Mouse (Mus musculus) urinary bladder, adult 2 months (tissue): ENCODE data around the gene Bri3bp. TPM values are rescaled to one million over a fixed set of nuclear protein-coding genes. Genes with fewer than 3 reads are reported as not detected.
A peak's percentile ranks its signal among the peaks of the same experiment; 100 is the strongest.
"Not testable (repeated sequence)": the region's sequence is repeated elsewhere in the genome, so short reads cannot be mapped to it uniquely, and the experiment has no call there.

ENCODE experiments used
- DNase-seq: peaks from one replicate; pipeline ENCODE4 v3.0.0; 2022; ENCODE audit warnings: low spot score
- polyA plus RNA-seq: library from polyadenylated mRNA; depleted of rRNA; stranded (reverse); fragments of >200 nt; gene quantifications from 2 replicates; pipeline ENCODE4 v1.2.3, GENCODE M21; 2012

Gene Bri3bp
- polyA plus RNA-seq, 1 experiment = 3.5 TPM

- no peak for DNase-seq
These were observed 31.8 kb upstream of the Bri3bp start for GRCm38 (mm10) chr5:125409348-125410090.

DNA sequence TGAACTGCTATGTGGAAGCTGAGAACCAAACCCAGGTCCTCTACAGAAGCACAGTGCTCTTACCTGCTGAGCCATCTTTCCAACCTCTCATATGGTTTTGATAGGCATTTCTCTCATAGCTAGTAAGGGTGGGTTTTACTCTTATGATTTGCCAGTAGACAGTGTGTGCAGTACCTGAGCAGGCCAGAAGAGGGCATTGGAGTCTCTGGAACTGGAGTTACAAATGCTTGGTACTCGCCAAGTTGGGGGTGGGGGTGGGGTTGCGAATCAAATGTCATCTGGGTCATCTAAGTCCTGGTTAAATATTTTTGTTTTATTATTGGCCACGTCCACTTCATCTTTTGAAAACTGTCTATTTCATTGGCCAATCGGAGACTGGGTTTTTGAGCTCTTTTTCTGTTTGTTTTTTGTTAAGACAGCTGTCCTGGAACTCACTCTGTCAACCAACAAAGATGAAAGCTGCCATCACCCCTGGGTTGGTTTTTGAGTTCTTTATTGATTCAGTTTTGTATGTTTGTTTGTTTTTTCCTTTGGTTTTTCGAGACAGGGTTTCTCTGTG is 29.3 kb upstream of the Bri3bp start:
- no peak for DNase-seq

GRCm38 (mm10) chr5:125412536-125412935 is 28.8 kb upstream of the Bri3bp start:
- DNase-seq = not testable (repeated sequence)

DNA sequence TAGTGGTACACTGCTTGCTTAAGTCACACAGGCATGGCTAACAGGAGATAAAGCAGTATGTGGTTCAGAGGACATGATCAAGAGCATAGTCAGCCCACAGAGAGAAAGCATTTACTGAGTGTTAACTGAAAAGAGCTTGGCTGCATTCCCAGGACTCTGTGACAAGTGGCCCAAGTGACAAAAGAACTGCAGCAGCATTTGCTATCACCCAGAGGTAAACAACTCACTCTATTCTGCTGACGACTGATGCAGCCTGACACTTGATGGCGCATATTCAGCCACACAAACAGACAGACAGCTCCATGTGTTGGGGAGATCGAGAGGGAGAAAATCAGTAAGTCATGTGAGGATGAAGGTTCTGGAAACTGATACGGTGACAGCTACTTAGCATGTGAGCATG is 27.6 kb upstream of the Bri3bp start:
- DNase-seq = no peak

DNA sequence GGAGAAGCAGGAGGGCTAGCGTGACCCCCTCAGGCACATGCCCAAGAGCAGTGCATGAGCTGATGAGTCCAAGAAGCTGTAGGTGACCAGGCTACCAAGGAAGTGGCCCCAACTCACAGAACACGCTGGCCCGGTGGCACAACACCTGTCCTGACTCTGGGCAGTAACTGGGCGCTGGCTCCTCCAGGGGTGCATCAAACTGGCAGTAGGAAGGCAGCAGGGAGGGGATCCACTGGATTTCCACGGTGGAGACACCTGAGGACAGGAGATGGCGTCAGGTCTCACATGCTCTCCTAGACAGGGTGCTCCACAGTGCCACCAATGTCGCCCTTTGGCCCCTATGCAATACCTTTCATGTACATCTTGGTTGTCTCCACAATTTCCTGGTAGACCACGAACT is 25.2 kb upstream of the Bri3bp start:
- DNase-seq = no peak

- DNase-seq = no peak
These were observed 22.7 kb upstream of the Bri3bp start for GRCm38 (mm10) chr5:125418636-125419035.

DNA sequence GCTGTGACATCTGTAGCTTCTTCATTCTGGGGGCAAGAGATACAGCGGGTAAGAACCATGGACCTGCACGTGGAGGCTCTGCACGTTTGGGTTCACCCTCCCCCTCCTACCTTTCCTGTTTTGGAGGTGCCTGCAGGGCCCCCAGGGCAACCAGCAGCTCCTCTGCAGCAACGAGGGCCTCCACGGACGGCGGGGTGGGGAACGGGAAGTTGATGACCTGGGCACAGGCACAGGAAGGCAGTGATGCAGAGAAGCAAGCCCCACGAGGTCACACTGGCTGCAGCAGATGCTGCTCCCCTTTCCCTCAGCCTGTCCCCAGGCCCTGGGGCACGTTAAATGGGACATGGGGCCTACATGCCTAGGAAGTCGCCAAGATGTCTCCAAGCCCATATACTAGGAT is 22.2 kb upstream of the Bri3bp start:
- DNase-seq = no peak

- DNase-seq = no peak
These were observed 15.6 kb upstream of the Bri3bp start for GRCm38 (mm10) chr5:125425698-125426276.

DNA sequence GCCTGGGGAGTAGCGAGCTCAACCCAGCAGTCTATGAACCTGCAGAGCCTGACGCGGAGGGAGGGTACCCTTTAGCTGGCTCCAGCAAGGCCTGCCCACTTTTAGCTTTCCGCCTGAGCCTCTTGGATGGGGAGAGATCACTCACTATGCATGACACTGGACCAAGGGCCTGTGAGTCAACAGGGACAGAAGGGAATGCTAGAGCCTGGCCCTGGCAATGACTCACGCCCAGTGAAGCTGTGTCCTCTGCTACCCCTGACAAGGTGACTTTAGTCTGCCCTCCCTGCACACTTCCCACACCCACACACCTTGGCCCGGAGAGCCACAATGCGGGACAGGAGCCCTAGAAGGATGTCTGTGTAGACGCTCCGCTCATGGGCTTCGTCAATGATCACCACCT is 15.0 kb upstream of the Bri3bp start:
- no peak for DNase-seq

- not testable (repeated sequence) for DNase-seq
These were observed 9.0 kb upstream of the Bri3bp start for GRCm38 (mm10) chr5:125432324-125432723.

- DNase-seq = peak; percentile 84
These were observed 7.5 kb upstream of the Bri3bp start, which contains the start of gene Dhx37 for GRCm38 (mm10) chr5:125433793-125434337. Dhx37 (minus strand) TSS chr5:125434121.

GRCm38 (mm10) chr5:125434347-125434746 is 7.0 kb upstream of the Bri3bp start:
- DNase-seq = not testable (repeated sequence)

DNA sequence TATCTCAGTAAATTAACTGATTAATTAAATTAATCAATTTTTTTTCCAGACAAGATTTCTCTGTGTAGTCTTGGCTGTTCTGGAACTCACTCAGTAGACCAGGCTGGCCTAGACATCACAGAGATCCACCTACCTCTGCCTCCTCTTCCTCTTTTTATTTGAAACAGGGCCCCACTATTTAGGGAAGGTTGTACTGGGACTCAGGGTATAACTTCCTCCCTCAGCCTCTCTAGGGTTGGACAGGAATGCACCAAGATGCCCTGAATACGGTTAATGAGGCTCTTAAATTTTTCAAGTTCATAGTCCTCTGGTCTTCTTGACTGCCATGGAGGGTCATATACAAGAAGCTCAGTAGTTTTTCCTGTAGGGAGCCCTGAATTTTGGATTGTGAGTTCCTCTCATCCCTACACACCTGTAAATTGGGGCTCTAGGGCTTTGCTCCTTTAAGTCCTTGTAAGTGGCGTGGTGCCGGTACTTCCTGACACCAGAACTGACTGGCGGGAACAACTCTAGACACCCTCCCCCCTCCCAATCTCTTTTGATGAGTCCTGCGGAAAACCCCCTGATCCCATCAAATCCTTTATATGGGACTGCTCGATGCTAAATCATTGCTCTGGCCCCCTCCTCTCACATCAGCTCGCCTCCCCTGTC is 660 bp upstream of the Bri3bp start:
- DNase-seq = no peak

- DNase-seq = no peak
These were observed 998 bp downstream of the Bri3bp start for GRCm38 (mm10) chr5:125442136-125442995.

GRCm38 (mm10) chr5:125443335-125443734 is 2.0 kb downstream of the Bri3bp start:
- no peak for DNase-seq

DNA sequence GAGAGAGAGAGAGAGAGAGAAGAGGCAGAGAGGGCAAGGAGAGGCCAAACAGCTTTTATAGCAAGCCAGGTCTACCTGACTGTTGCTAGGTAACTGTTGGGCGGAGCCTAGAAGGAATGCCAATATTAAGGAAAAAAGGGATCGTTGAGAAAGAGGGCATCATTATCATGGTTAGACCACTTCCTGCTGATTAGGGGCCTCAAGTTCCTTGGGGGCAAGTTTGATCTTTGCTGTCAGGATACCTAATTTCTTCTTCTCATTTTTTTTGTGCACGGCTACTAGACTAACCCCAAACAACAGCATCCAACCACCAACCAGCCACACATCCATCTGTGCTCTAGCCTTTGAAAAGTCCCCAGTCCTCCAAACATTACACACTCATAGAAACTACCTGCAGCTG is 2.5 kb downstream of the Bri3bp start:
- DNase-seq = no peak

DNA sequence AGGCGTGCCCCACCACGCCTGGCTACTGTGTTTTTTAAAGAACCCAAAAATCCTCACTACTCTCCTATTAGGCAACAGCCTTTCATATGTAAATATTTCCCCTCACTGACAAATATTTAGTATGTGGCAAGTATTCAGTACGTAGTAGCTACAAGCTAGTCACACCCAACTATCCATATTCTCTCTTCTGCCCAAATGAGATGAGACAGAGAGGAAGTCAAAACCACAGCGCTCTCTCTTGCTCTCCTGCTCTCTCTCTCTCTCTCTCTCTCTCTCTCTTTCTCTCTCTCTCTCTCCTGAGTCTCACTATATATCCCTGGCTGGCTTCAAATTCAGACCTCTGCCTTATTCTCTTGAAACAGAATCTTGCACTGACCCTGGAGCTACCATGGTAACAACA is 3.2 kb downstream of the Bri3bp start:
- no peak for DNase-seq

- DNase-seq = no peak
These were observed 5.0 kb downstream of the Bri3bp start for GRCm38 (mm10) chr5:125446344-125446743.

DNA sequence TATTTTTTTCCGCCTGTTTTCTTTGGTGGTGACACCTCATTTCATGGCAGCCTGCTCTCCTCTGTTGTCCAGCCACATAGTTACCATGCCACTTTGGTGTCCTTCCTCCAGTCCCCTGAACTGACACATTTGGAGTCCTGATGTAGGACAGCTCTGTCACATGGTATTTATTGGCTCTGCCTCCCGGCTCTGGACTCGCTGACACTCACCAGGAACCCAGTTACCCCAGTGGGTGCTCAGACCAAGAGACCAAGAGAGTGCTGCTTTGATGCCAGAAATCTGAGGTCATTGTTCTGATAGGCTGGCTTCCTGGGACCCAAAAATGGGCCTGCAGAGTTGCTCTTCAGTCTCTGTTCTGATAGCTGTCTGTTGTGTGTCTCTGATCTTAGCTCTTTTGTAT is 6.7 kb downstream of the Bri3bp start:
- no peak for DNase-seq

DNA sequence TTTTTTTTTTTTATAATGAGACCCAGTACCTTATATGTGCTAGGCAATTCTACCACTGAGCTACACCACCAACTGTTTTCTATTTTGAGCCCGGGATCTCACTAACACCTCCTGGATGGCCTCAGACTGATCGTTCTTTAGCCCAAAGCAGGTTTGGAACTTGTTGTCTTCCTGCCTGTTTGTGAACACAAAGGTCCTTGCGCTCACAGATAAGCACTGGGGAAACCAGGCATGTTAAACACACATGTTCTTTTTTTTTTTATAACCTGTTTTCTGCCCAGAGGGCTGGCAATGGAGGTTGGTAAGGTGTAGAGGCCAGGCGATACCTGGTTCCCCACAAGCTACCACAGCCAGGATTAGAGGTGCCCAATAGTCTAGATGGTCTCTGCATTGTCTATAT is 7.3 kb downstream of the Bri3bp start:
- DNase-seq = no peak

GRCm38 (mm10) chr5:125449306-125449705 is 7.9 kb downstream of the Bri3bp start:
- no peak for DNase-seq
